Mouse (Mus musculus) kidney, adult 9 months (tissue): Measurements from ENCODE around the gene Tada3.

Experiments used
- DNase-seq: peaks from one replicate; pipeline ENCODE4 v3.0.0; 2022

Gene Tada3

DNA sequence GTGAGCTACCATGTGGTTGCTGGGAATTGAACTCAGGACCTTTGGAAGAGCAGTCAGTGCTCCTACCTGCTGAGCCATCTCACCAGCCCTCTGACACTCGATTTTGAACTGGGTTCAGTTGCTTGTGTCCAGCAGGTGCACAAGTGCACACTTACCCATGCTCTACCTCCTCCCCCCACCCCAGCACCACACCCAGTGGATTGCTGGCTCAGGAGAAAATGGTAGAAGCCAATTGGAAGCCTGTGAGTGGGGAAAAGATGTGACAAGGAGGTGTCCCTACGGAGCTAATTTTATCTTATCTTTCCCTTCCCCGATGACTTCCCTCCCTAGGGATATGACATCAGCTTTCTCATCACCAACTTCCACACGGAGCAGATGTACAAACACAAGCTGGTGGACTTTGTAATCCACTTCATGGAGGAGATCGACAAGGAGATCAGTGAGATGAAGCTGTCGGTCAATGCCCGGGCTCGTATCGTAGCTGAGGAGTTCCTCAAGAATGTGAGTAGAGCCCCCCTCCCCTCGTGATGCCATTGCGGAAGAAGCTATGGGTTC lies 7.6 kb upstream of the Tada3 start:
- no peak for DNase-seq

DNA sequence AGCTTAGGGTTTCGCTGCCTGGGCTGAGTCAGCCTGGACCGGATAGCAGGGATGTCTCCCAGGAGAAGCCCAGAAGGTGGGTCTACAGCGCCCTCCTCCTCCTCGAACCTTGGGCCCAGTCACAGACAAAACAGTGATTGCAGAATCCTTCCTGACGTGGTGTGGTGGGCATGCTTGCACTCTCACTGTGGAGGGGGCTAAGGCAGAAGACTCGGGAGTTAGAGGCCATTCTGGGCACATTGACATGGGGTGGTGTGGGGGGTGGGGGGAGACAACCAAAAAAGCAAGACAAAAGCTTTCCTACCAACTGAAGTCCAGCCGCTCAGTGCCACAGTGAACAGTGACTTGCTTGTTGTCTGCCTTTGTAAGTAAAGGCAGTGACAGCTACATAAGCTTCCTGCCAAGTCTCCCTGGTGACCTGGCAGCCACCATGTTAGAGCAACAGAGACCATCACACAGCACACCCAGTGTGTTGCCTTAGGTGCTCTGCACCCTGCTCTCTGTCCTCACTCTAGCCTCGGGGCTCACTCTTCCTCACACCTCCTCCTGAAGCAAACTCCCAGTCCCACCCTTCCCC lies 6.8 kb upstream of the Tada3 start:
- DNase-seq: no peak

DNA sequence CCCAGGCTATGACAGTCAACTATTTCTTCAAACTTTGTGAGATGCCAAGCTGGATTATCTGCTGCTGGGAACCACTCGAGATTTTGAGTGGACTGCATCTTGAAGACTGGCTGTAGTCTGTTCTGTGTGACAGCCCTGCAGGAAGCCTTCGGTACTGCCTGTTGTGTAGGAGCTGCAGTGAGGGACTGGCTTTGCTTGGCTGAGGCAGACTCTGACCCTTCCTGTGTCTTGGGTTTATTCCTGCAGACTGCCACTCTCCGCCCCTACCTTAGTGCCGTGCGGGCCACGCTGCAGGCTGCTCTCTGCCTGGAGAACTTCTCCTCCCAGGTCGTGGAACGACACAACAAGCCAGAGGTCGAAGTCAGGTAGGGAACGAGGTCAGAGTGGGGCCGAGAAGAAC lies 2.8 kb upstream of the Tada3 start:
- DNase-seq: peak; percentile 54

DNA sequence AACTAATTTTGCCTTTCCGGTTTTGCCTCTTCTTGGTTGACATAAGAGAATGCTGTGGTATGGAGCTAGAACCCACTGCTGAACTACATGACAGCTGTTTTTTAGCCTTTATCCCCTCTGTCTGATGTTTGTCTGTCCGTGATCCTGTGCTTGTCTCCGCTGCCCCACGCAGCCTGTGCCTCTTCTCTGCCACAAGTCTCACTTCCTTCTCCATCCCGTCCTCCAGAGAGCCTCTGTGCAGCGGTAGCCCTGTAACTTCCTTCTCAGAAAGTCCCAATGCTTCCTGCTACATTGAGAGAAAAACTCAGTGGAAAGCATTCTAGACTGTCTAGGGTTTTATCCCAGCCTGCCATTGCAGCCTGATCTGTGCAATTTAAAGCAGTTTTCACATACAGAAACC lies 1.6 kb upstream of the Tada3 start:
- DNase-seq: no peak

DNA sequence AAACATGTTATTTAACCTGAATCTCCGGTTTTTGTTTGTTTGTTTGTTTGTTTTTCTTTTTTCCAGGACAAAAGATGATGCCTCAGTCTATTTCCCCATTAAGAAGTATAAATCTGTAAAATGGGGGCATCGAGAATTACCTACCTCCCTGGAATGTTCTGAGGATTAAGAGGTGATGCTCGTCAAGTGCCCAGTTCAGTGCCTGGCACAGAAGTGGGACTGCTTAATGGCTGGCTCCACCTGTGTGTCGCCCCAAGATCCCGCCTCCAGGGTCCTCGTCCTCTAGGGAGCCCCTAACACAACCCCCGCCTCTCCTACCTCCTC lies 549 bp downstream of the Tada3 start:
- DNase-seq: no peak

DNA sequence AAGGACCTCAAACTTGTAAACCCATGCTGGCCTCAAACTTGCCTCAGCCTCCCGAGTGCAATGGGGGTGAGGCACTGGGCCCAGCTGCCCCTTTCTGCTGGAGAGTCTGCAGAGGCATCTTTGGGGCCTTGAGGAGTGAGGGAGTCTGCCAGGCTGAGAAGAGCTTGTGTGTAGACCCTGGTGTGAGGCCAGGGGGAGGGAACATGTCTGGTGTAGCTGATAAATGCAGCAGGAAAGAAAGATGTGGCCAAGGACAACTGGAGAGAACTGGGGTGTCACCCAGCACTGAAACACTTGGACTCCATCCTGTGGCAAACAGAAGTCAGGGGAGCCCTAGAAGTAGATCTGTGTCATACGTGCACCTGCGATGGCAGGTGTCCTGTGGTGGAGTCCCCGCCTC lies 4.2 kb downstream of the Tada3 start:
- DNase-seq: no peak

DNA sequence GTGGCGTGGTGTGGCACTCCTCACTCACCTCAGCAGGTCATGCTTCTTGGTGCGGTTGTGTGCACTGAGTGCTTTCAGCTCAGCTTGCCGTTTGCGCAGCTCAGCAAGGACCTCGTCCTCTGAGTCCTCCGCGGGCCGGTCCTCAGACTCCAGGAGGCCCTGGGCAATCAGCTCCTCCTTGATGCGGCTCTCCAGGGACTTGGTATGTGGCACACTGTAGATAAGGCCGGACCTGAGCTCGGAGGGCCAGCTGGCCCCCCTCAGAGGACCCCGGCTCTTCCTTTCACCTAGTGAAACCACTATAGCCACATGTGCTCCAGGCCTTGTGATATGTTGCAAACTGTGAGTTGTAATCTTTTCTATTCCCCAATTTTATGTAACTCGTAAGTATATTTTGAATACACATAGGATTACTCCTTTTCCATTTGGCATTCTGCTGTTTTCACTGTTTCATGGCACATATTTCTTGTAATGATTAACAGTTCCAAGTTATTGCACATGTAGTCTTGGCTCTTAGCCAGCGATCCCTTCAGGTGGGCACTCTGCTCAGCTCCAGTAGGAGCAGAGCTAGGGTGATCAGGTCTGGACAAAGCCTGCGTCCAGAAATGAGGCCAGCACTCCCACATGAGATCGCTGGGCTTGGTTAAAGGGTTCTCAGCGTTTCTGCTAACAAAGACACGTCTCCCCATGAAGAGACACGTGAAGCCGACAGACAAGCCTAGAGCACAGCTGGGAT lies 7.3 kb downstream of the Tada3 start:
- no peak for DNase-seq

DNA sequence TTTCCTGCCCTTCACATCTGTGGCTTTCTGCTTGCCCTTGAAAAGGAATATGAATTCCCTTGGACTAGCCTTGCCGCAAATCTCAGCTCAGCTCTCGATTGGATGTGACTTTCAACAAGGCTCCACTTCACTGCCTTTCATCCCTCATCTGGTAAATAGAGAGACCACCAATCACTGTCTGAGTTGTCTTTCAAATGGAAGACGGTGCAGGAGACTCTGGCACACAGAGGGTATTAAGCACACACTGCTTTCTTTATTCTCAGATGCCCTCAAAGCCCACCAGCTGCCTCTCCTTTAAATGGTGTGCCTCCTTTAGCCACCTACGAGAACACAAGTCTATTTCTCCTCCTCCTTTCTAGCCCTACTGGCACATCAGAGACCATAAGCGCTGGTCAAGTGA lies 9.1 kb downstream of the Tada3 start:
- DNase-seq: no peak

DNA sequence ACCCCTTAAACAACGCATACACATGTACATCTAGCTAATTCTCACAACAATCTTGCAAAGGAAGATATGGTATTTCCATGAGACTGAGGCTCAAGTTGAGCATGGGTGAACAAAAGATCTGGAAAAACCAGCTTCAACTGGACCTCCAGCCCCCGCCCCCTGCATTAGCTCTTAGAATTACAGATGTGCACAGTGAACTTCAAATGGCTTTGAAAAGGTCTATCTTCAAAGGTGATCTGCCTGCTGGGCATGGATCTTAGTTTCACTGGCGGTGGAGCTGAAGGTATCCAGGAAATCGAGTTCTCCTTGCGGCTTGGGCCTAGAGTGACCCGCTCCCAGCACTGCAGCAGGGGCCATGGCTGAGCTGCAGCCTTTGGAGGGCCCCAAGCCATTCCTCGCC lies 9.6 kb downstream of the Tada3 start:
- DNase-seq: no peak

DNA sequence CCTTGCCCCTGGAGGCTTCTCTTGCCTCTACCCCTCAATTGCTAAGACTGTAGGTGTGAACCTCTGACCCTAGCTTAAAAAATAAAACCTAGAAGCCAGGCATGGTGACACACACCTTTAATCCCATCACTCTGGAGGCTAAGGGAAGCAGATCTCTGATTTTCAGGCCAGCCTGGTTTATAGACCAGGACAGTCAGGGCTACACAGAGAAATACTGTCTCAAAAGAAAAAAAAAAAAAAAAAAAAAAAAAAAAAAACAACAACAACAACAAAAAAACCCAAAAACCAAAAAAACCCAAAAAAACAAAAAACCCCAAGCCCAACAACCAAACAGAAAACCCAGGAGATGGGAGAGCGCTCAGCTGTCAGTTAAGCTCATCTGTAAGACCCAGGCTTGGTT lies 10.1 kb downstream of the Tada3 start:
- DNase-seq: no peak

DNA sequence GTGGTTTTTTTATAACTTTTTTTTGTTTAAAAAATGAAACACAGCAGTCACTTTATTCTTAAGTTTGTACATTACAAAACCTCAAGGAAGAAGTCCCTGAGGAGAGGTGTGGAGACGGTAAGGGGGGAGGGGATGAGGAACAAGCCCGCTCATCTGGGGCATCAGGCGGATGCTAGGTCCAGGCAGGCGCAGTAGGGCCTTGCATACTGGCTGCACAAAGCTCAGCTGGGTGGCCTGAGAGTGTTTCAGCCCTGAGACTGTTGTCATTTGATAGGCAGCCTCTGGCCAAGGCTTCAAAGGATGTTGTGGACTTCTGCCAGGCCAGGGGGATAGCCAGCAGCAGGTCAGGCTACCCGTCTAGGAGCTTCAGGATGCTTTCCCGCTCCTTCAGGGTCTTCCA lies 11.0 kb downstream of the Tada3 start:
- no peak for DNase-seq

DNA sequence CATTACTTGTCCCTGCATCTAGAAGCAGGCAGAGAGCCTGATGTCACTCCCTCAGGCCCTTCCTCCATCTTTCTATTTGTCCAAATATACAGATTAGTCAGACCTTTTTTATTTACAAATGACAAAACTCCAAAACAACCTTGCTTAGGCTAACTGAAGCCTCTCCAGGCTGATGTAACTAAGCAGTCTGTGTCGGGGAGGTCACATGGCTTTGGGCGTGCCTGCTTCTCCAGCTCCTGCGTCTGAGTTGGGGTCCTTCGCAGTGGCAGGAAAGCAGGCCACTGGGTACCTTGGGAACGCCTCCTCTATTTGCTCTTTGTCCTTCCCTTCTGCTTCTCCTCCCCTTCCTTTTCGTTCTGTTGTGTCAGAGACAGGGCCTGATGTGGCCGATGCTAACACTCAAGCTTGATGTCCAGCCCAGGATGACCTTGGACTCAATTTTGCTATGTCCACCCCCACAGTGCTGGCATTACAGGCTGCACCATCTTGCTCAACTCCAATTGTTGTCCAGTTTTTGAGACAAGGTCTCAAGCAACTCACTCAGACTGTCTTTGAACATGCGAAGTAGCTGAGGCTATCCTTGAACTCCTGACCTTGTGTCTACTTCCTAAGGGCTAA lies 13.1 kb downstream of the Tada3 start:
- no peak for DNase-seq

DNA sequence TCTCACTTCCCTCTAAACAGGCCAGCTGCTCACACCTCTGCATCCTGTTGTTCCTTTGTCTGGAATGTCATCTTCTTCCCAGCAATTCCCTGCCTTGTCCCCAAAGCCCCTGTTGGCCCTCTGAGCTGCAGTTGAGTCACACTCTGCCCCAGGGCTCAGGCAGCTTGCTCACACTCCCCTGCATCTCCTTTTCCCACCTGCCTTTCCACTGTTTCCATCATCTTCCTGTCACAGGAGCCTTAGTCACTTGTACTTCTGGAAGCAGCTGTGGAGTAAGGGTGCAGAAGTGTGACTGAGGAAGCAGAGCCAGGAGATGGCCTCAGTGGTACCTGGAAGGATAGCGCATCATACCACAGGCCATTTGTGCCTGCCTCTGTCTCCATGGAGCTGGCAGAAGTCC lies 15.4 kb downstream of the Tada3 start:
- no peak for DNase-seq

DNA sequence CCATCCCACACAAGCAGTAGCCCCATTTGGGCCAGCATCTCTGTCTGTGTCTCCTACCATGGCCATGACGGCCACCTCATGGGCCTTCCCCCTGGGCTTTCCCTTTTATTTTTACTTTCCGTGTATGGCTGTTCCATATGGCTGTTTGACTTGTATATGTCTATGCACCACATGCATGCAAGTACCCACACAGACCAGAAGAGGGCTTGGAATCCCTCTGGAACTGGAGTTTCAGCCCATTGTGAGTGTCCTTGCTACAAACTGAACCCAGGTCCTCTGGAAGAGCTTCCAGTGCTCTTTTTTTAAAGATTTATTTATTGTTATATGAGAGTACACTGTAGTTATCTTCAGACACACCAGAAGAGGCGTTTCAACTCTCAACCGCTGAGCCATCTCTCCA lies 16.2 kb downstream of the Tada3 start:
- no peak for DNase-seq

DNA sequence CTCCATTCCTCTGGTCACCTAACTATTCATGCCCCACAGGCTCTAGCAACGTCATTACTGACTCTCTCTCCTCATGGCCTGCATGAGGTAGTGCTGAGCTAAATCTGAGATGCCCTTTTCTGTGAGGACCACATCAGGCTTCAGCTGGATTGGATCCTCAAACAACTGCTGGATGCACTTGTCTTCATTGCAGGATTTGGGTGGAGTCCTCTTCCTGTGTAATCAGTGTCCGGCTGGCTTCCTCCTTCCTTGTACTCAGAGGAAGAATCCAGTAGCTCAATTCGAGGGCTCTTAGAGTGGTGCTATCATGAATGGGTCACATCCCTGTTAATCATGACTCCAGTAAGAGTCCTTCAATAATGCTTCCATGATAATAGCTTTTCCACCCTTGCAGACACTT lies 24.0 kb downstream of the Tada3 start:
- no peak for DNase-seq

DNA sequence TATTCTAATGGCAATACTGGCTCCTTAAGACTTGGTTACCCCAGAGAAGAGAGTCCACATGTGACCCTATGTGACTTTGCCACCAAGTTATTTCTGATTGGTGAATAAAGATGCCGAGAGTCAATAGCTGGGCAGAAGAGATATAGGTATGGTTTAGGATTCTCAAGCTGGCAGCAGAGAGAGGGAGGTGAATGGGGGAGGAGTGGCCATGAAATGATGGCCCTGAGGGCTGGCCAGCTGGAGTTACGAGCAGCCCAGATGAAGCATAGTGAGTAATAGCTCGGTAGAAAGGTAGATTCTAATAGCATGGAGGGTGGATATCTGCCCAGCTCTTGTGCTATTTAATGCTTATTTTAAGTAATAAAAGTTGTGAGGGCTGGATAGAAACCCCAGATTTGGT lies 24.9 kb downstream of the Tada3 start:
- no peak for DNase-seq

DNA sequence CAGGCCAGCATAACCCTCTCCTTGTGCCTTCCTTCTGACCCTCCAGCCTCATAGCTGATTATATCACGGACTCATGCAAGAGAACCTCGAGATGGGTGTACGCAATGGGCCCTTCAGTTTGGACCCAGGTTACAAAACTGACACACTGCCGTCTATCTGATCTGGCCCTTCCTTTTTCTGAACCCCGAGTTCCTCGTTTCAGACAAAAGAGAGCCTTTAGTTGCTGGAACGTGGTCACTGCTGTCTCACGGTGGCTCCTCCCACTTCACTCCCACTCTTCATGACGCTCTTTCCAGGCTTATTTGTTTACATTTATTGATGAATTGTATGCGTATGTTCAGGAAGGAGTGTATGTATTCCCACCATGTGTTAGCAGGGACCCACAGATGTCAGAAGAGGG lies 26.0 kb downstream of the Tada3 start:
- DNase-seq: no peak

DNA sequence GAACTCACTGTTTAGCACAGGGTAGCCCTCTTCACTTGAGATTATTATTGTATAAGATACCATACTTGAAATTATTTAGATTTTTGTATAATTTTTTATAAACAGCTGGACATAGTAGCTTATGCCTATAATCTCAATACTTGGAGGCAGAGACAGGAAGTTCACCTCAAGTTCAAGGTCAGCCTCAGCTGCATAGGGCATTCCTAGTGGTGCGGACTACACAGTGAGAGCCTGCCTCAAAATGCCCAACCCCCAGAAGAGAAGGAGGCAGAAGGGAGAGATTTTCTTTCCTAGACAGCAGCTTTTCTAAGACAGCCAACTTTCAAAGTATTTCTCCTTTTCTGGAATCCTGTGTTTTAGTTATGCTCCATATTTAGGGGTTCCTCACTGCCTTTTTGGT lies 26.5 kb downstream of the Tada3 start:
- DNase-seq: no peak

DNA sequence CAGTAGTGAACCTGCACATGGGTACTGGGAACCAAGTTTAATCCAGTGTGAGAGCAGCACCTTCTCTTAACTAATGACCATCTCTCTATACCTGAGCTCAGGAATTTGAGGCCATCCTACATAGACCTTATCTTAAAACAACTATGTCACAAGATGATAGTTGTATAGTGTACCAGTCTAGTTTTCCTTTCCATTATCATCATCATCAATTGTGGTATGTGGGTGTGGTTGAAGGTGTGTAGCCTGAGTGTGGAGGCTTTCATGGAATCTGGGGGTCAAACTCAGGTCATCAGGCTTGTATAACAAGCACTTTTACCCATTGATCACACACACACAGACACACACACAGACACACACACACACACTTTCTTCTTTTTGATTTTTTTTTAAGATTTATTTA lies 27.1 kb downstream of the Tada3 start:
- no peak for DNase-seq

DNA sequence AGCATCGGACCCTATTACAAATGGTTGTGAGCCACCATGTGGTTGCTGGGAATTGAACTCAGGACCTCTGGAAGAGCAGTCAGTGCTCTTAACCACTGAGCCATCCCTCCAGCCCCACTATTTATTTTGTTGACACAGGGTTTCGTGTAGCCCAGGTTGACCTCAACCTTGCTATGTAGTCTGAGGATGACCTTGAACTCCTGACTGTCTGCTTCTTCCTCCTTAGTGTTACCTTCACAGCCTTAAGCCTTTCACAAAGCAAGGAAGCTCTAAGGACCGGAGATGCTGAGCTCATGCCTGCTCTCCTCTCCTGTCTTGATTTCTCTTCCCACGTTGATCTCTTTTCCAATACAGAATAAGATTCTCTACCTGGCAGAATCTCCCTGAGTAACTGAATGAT lies 30.8 kb downstream of the Tada3 start:
- DNase-seq: no peak

DNA sequence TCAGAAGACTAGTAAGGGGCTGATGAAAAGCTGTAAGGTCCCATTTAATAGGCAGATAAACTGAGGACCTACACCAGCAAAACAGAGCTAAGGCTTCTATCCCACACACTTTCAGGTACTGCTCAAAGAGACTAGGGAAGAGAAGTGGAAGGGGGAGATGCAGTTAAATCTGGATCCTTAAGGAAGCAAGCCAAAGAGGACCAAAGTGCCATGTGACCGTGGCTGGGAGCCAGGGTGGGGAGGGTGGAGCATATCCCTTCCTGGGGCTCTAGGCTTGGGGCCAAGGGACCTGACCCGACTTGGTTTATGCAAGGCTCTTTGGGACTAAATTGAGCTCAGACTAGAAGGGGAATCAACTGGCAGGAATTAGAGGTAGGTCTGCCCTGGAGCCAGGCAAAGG lies 33.4 kb downstream of the Tada3 start:
- peak; percentile 96 for DNase-seq

DNA sequence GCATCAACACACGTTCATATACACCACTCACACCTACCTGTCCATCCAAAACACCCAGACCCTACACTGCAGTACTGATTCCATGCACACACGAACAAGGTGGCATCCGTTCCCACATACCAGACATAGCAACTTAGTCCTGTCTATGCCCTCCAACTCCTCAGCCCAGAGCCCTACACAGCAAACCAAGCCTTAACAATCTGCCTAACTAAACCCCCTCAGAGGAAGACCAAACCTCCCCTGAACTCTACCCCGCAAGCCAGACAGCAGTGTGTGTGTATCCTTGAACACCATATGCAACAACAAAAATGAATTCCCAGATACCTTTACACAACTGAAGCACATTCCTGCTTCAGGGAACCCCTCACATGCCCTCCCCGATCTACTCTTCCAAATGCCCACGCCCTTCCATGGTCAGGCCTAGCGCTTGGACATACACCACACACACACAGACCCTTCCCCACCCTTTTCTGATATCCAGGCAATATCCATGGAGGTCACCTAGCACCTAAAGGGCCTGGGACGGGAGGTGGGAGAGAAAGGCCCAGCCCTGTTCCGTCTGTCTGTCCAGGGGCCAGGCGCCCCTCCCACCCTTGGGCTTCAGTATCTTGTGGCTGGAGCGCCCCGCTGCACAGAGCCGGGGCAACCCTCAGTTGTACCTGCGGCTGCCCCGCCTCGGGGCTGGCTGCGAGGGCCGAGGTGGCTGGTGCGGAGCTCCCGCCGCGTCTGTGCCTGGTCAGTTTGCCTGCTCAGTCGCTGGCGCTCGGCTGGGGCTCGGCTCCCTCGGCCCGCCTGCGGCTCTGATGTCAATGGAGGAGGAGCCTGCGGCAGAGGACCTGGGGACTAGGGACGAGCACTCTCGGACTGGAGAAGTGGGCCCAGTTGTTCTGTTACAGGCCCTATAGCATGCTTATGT lies 34.2 kb downstream of the Tada3 start, which contains the start of gene Camk1:
Gene Camk1 (minus strand): TSS at position 808 of the 916 bp plus-strand sequence.
- peak; percentile 82 for DNase-seq

DNA sequence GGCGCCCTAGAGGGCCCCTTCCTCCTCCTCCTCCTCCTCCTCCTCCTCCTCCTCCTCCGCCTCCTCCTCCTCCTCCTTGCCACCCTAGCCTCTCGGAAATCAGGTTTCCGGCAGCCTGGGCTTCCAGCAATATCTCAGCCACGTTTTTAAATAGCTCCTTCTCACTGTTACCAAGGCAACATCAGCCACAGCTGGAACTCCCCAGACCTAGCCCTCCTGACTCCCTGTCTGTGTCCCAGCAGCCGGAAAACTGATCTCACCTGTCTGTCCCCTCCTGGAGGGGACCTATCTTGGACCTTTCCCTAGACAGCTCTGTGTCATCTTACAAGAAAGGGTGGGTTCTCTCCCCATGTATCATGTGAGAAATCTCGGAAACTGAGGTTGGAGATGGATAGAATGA lies 35.4 kb downstream of the Tada3 start:
- DNase-seq: no peak
